Mouse (Mus musculus): ENCODE measurements at regions not wholly inside any gene's neighbourhood (a gene's known extent, or its start where the extent isn't known, plus 50 kb on each side); places are given as distances from the start of the nearest gene placed in this dataset.

- H3K4me1 ChIP-seq (ENCODE audit: control insufficient read depth, insufficient read depth, low read length), result no peaks in the 10 kb centered on the region
- no peak for TF ChIP-seq CTCF (IDR thresholded peaks at IDR 0.05; ENCODE audit: low read depth, low read length)
- no peak for TF ChIP-seq POLR2A (IDR thresholded peaks at IDR 0.05; ENCODE audit: borderline replicate concordance, low read depth, low read length)
- H3K4me3 ChIP-seq (ENCODE audit: insufficient read depth, low read length), result no peak overlapping the region
- no peak overlapping the region for H3K27ac ChIP-seq (ENCODE audit: insufficient read depth, low read depth, low read length)
Measured at GRCm38 (mm10) chr13:52007585-52008395, 161.3 kb downstream of the Gadd45g start.

GRCm38 (mm10) chr13:52009231-52009630 lies 162.8 kb downstream of the Gadd45g start:
- Histone ChIP-seq H3K4me3 (ENCODE audit: insufficient read depth, low read length) (no peak overlapping the region), H3K27ac (ENCODE audit: insufficient read depth, low read depth, low read length) (no peak overlapping the region), H3K4me1 (ENCODE audit: control insufficient read depth, insufficient read depth, low read length) (no peaks in the 10 kb centered on the region)
- TF ChIP-seq POLR2A (IDR thresholded peaks at IDR 0.05; ENCODE audit: borderline replicate concordance, low read depth, low read length), result no peak
- no peak for TF ChIP-seq CTCF (IDR thresholded peaks at IDR 0.05; ENCODE audit: low read depth, low read length)

- H3K4me1 ChIP-seq (ENCODE audit: control insufficient read depth, insufficient read depth, low read length), result no peaks in the 10 kb centered on the region
- H3K4me3 ChIP-seq (ENCODE audit: insufficient read depth, low read length), result no peak overlapping the region
- TF ChIP-seq POLR2A (IDR thresholded peaks at IDR 0.05; ENCODE audit: borderline replicate concordance, low read depth, low read length) (no peak), CTCF (IDR thresholded peaks at IDR 0.05; ENCODE audit: low read depth, low read length) (no peak)
- no peak overlapping the region for H3K27ac ChIP-seq (ENCODE audit: insufficient read depth, low read depth, low read length)
Measured at GRCm38 (mm10) chr13:52009766-52010165, 163.3 kb downstream of the Gadd45g start.

GRCm38 (mm10) chr13:52011001-52011400 lies 164.5 kb downstream of the Gadd45g start:
- Histone ChIP-seq H3K4me1 (ENCODE audit: control insufficient read depth, insufficient read depth, low read length) (peaks cover under 1% of the 10 kb centered on the region), H3K4me3 (ENCODE audit: insufficient read depth, low read length) (no peak overlapping the region), H3K27ac (ENCODE audit: insufficient read depth, low read depth, low read length) (no peak overlapping the region)
- TF ChIP-seq POLR2A (IDR thresholded peaks at IDR 0.05; ENCODE audit: borderline replicate concordance, low read depth, low read length) (no peak), CTCF (IDR thresholded peaks at IDR 0.05; ENCODE audit: low read depth, low read length) (no peak)

- peaks cover 20% of the 10 kb centered on the region for H3K4me1 ChIP-seq (ENCODE audit: control insufficient read depth, insufficient read depth, low read length)
- H3K27ac ChIP-seq (ENCODE audit: insufficient read depth, low read depth, low read length), result no peak overlapping the region
- no peak overlapping the region for H3K4me3 ChIP-seq (ENCODE audit: insufficient read depth, low read length)
- no peak for TF ChIP-seq POLR2A (IDR thresholded peaks at IDR 0.05; ENCODE audit: borderline replicate concordance, low read depth, low read length)
- TF ChIP-seq CTCF (IDR thresholded peaks at IDR 0.05; ENCODE audit: low read depth, low read length), result no peak
Measured at GRCm38 (mm10) chr13:52013182-52013581, 166.7 kb downstream of the Gadd45g start.

- peaks cover 20% of the 10 kb centered on the region for H3K4me1 ChIP-seq (ENCODE audit: control insufficient read depth, insufficient read depth, low read length)
- TF ChIP-seq POLR2A (IDR thresholded peaks at IDR 0.05; ENCODE audit: borderline replicate concordance, low read depth, low read length) (no peak), CTCF (IDR thresholded peaks at IDR 0.05; ENCODE audit: low read depth, low read length) (no peak)
- no peak overlapping the region for H3K4me3 ChIP-seq (ENCODE audit: insufficient read depth, low read length)
- no peak overlapping the region for H3K27ac ChIP-seq (ENCODE audit: insufficient read depth, low read depth, low read length)
Measured at GRCm38 (mm10) chr13:52013757-52014156, 167.3 kb downstream of the Gadd45g start.

- Histone ChIP-seq H3K27ac (ENCODE audit: insufficient read depth, low read depth, low read length) (no peak overlapping the region), H3K4me3 (ENCODE audit: insufficient read depth, low read length) (no peak overlapping the region), H3K4me1 (ENCODE audit: control insufficient read depth, insufficient read depth, low read length) (peaks cover 20% of the 10 kb centered on the region)
- TF ChIP-seq POLR2A (IDR thresholded peaks at IDR 0.05; ENCODE audit: borderline replicate concordance, low read depth, low read length) (no peak), CTCF (IDR thresholded peaks at IDR 0.05; ENCODE audit: low read depth, low read length) (no peak)
Measured at GRCm38 (mm10) chr13:52014566-52014965, 168.1 kb downstream of the Gadd45g start.

GRCm38 (mm10) chr13:52015066-52015465 lies 168.6 kb downstream of the Gadd45g start:
- Histone ChIP-seq H3K27ac (ENCODE audit: insufficient read depth, low read depth, low read length) (no peak overlapping the region), H3K4me1 (ENCODE audit: control insufficient read depth, insufficient read depth, low read length) (peaks cover 20% of the 10 kb centered on the region), H3K4me3 (ENCODE audit: insufficient read depth, low read length) (no peak overlapping the region)
- TF ChIP-seq CTCF (IDR thresholded peaks at IDR 0.05; ENCODE audit: low read depth, low read length) (no peak), POLR2A (IDR thresholded peaks at IDR 0.05; ENCODE audit: borderline replicate concordance, low read depth, low read length) (no peak)

GRCm38 (mm10) chr13:52015496-52015895 lies 169.0 kb downstream of the Gadd45g start:
- Histone ChIP-seq H3K4me3 (ENCODE audit: insufficient read depth, low read length) (no peak overlapping the region), H3K4me1 (ENCODE audit: control insufficient read depth, insufficient read depth, low read length) (peaks cover 20% of the 10 kb centered on the region), H3K27ac (ENCODE audit: insufficient read depth, low read depth, low read length) (no peak overlapping the region)
- no peak for TF ChIP-seq CTCF (IDR thresholded peaks at IDR 0.05; ENCODE audit: low read depth, low read length)
- TF ChIP-seq POLR2A (IDR thresholded peaks at IDR 0.05; ENCODE audit: borderline replicate concordance, low read depth, low read length), result no peak

GRCm38 (mm10) chr13:52017598-52018190 lies 171.2 kb downstream of the Gadd45g start:
- TF ChIP-seq POLR2A (IDR thresholded peaks at IDR 0.05; ENCODE audit: borderline replicate concordance, low read depth, low read length), result no peak
- no peak for TF ChIP-seq CTCF (IDR thresholded peaks at IDR 0.05; ENCODE audit: low read depth, low read length)
- H3K4me3 ChIP-seq (ENCODE audit: insufficient read depth, low read length), result no peak overlapping the region
- no peak overlapping the region for H3K27ac ChIP-seq (ENCODE audit: insufficient read depth, low read depth, low read length)
- peaks cover 20% of the 10 kb centered on the region for H3K4me1 ChIP-seq (ENCODE audit: control insufficient read depth, insufficient read depth, low read length)
